Mouse (Mus musculus): ENCODE measurements around the gene Trhde. TPM values are rescaled to one million over a fixed set of nuclear protein-coding genes. Genes with fewer than 3 reads are reported as not detected.
A peak's percentile ranks its signal among the peaks of the same experiment; 100 is the strongest.

Trhde gene
- polyA plus RNA-seq, 1 experiment from 2014 or later: 0.11 TPM

GRCm38 (mm10) chr10:114798788-114799187 is 3.3 kb downstream of the Trhde start:
- Histone ChIP-seq H3K27ac (ENCODE audit: low read length) (no peak overlapping the region), H3K9me3 (ENCODE audit: control insufficient read depth, low read length) (no peaks in the 10 kb centered on the region), H3K9ac (ENCODE audit: low read length) (no peak overlapping the region), H3K4me3 (ENCODE audit: low read length) (no peak overlapping the region), H3K36me3 (ENCODE audit: control insufficient read depth, insufficient read depth, low read length) (no peaks in the 10 kb centered on the region), H3K4me2 (ENCODE audit: low read depth, low read length) (no peak overlapping the region), H3K27me3 (ENCODE audit: control insufficient read depth, insufficient read depth, low read depth, low read length) (peaks cover 45% of the 10 kb centered on the region), H3K4me1 (replicated peaks; ENCODE audit: control insufficient read depth, insufficient read depth, low read length) (peaks cover 10% of the 10 kb centered on the region)
- 36% methylated on average over 1 of the region's 1 CpGs for WGBS
- no peak for ATAC-seq (ENCODE audit: low read depth)

- Histone ChIP-seq H3K4me2 (ENCODE audit: low read depth, low read length) (no peak overlapping the region), H3K4me3 (ENCODE audit: low read length) (no peak overlapping the region), H3K9ac (ENCODE audit: low read length) (no peak overlapping the region), H3K4me1 (replicated peaks; ENCODE audit: control insufficient read depth, insufficient read depth, low read length) (peaks cover 10% of the 10 kb centered on the region), H3K9me3 (ENCODE audit: control insufficient read depth, low read length) (no peaks in the 10 kb centered on the region), H3K27ac (ENCODE audit: low read length) (no peak overlapping the region), H3K27me3 (ENCODE audit: control insufficient read depth, insufficient read depth, low read depth, low read length) (peaks cover 42% of the 10 kb centered on the region), H3K36me3 (ENCODE audit: control insufficient read depth, insufficient read depth, low read length) (no peaks in the 10 kb centered on the region)
- 36% methylated on average over 5 of the region's 5 CpGs for WGBS
- no peak for ATAC-seq (ENCODE audit: low read depth)
These were observed 3.9 kb downstream of the Trhde start for GRCm38 (mm10) chr10:114798218-114798617.

GRCm38 (mm10) chr10:114797664-114798063 is 4.4 kb downstream of the Trhde start:
- peaks cover 10% of the 10 kb centered on the region for H3K4me1 ChIP-seq (replicated peaks; ENCODE audit: control insufficient read depth, insufficient read depth, low read length)
- H3K9me3 ChIP-seq (ENCODE audit: control insufficient read depth, low read length): no peaks in the 10 kb centered on the region
- H3K4me3 ChIP-seq (ENCODE audit: low read length): no peak overlapping the region
- H3K27ac ChIP-seq (ENCODE audit: low read length): no peak overlapping the region
- ATAC-seq (ENCODE audit: low read depth): no peak
- H3K36me3 ChIP-seq (ENCODE audit: control insufficient read depth, insufficient read depth, low read length): no peaks in the 10 kb centered on the region
- H3K4me2 ChIP-seq (ENCODE audit: low read depth, low read length): no peak overlapping the region
- peaks cover 37% of the 10 kb centered on the region for H3K27me3 ChIP-seq (ENCODE audit: control insufficient read depth, insufficient read depth, low read depth, low read length)
- no peak overlapping the region for H3K9ac ChIP-seq (ENCODE audit: low read length)
- 75% methylated on average over 1 of the region's 1 CpGs for WGBS

GRCm38 (mm10) chr10:114796872-114797271 is 5.2 kb downstream of the Trhde start:
- ATAC-seq (ENCODE audit: low read depth): no peak
- H3K4me1 ChIP-seq (replicated peaks; ENCODE audit: control insufficient read depth, insufficient read depth, low read length): peaks cover 7% of the 10 kb centered on the region; the same call in 1 of the 2 replicates
- no peak overlapping the region for H3K9ac ChIP-seq (ENCODE audit: low read length)
- no peak overlapping the region for H3K4me3 ChIP-seq (ENCODE audit: low read length)
- H3K9me3 ChIP-seq (ENCODE audit: control insufficient read depth, low read length): no peaks in the 10 kb centered on the region
- H3K4me2 ChIP-seq (ENCODE audit: low read depth, low read length): no peak overlapping the region
- H3K27me3 ChIP-seq (ENCODE audit: control insufficient read depth, insufficient read depth, low read depth, low read length): peaks cover 29% of the 10 kb centered on the region
- WGBS: 79% methylated on average over 5 of the region's 5 CpGs
- no peaks in the 10 kb centered on the region for H3K36me3 ChIP-seq (ENCODE audit: control insufficient read depth, insufficient read depth, low read length)
- no peak overlapping the region for H3K27ac ChIP-seq (ENCODE audit: low read length)

DNA sequence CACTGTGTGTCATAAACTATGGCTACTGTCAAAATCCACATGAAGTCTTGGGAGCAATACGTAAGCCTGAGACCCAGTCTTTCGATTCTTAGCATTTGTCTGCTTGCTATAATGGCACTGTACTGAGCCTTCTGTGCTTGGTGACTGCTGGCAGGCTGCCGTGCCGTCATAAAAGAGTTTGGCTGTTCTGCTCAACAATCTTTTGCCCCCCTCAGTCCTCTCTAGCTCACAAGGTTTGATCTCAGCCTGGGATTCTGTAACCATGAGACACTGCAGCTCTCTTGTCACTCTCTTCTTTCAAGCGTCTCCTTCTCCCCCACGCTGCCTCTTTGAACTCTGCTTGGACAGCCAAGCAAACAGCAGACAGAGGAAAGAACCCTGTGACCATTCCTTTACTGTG is 7.9 kb downstream of the Trhde start:
- Histone ChIP-seq H3K4me1 (replicated peaks; ENCODE audit: control insufficient read depth, insufficient read depth, low read length) (no peaks in the 10 kb centered on the region), H3K9me3 (ENCODE audit: control insufficient read depth, low read length) (no peaks in the 10 kb centered on the region), H3K27ac (ENCODE audit: low read length) (no peak overlapping the region), H3K27me3 (ENCODE audit: control insufficient read depth, insufficient read depth, low read depth, low read length) (peaks cover 2% of the 10 kb centered on the region; the same call in 1 of the 2 replicates), H3K9ac (ENCODE audit: low read length) (no peak overlapping the region), H3K4me3 (ENCODE audit: low read length) (no peak overlapping the region), H3K36me3 (ENCODE audit: control insufficient read depth, insufficient read depth, low read length) (no peaks in the 10 kb centered on the region), H3K4me2 (ENCODE audit: low read depth, low read length) (no peak overlapping the region)
- ATAC-seq (ENCODE audit: low read depth): no peak
- WGBS: 61% methylated on average over 6 of the region's 6 CpGs

DNA sequence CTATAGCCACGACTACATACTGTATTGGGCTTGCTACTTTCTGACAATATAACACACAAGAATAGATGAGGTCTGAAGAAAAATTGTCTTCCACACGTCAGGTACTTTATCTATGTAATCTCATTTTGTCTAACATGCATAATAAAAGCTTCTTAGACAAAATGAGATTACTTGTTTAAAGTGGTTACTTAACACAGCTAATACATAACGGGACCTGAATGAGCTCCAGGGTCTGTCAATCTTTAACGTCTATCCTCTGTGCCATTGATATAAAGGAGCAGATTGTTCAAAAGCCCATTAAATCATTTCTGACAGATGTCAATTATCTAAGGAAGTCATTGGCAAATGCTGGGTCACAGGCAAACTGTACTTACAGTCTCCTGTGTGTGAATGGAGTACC is 36.2 kb downstream of the Trhde start:
- Histone ChIP-seq H3K4me1 (replicated peaks; ENCODE audit: control insufficient read depth, insufficient read depth, low read length) (no peaks in the 10 kb centered on the region), H3K9me3 (ENCODE audit: control insufficient read depth, low read length) (no peaks in the 10 kb centered on the region), H3K27ac (ENCODE audit: low read length) (no peak overlapping the region), H3K4me3 (ENCODE audit: low read length) (no peak overlapping the region), H3K4me2 (ENCODE audit: low read depth, low read length) (no peak overlapping the region), H3K9ac (ENCODE audit: low read length) (no peak overlapping the region), H3K27me3 (ENCODE audit: control insufficient read depth, insufficient read depth, low read depth, low read length) (no peaks in the 10 kb centered on the region), H3K36me3 (ENCODE audit: control insufficient read depth, insufficient read depth, low read length) (no peaks in the 10 kb centered on the region)
- ATAC-seq (ENCODE audit: low read depth): no peak
- WGBS: 58% methylated on average over 4 of the region's 4 CpGs

GRCm38 (mm10) chr10:114762125-114762524 is 40.0 kb downstream of the Trhde start:
- Histone ChIP-seq H3K4me1 (replicated peaks; ENCODE audit: control insufficient read depth, insufficient read depth, low read length) (no peaks in the 10 kb centered on the region), H3K36me3 (ENCODE audit: control insufficient read depth, insufficient read depth, low read length) (no peaks in the 10 kb centered on the region), H3K27me3 (ENCODE audit: control insufficient read depth, insufficient read depth, low read depth, low read length) (no peaks in the 10 kb centered on the region), H3K4me2 (ENCODE audit: low read depth, low read length) (no peak overlapping the region), H3K27ac (ENCODE audit: low read length) (no peak overlapping the region), H3K4me3 (ENCODE audit: low read length) (no peak overlapping the region), H3K9me3 (ENCODE audit: control insufficient read depth, low read length) (no peaks in the 10 kb centered on the region), H3K9ac (ENCODE audit: low read length) (no peak overlapping the region)
- 77% methylated on average over 7 of the region's 7 CpGs for WGBS
- no peak for ATAC-seq (ENCODE audit: low read depth)

DNA sequence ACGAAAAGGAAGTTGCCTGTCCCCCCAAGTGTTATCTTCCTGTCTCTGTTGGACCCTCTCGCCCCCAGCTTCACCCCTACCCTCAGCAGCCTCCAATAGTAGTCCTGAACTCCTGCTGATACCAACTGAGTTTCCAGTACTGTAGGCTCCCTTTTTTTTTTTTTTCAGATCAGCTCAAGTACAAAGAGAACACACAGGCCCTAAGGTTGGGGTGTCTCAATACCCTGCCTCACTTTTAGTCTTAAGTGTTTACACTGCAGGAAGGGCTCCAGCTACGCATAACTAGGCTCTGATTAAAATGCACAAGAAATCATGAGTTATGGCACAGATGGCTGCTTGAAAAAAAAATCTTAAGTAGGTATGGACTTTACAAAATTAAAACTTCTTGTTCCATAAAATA is 42.9 kb downstream of the Trhde start:
- Histone ChIP-seq H3K9me3 (ENCODE audit: control insufficient read depth, low read length) (no peaks in the 10 kb centered on the region), H3K9ac (ENCODE audit: low read length) (no peak overlapping the region), H3K4me2 (ENCODE audit: low read depth, low read length) (no peak overlapping the region), H3K27me3 (ENCODE audit: control insufficient read depth, insufficient read depth, low read depth, low read length) (no peaks in the 10 kb centered on the region), H3K4me1 (replicated peaks; ENCODE audit: control insufficient read depth, insufficient read depth, low read length) (no peaks in the 10 kb centered on the region), H3K4me3 (ENCODE audit: low read length) (no peak overlapping the region), H3K27ac (ENCODE audit: low read length) (0 out of 2 replicates have a peak overlapping the region, but pooled peaks have one; percentile 52), H3K36me3 (ENCODE audit: control insufficient read depth, insufficient read depth, low read length) (no peaks in the 10 kb centered on the region)
- peak; percentile 76 for ATAC-seq (ENCODE audit: low read depth)
- WGBS: 32% methylated on average over 3 of the region's 3 CpGs

- 70% methylated on average over 9 of the region's 9 CpGs for WGBS
- ATAC-seq (ENCODE audit: low read depth): no peak
- no peak overlapping the region for H3K9ac ChIP-seq (ENCODE audit: low read length)
- no peak overlapping the region for H3K27ac ChIP-seq (ENCODE audit: low read length)
- H3K4me3 ChIP-seq (ENCODE audit: low read length): no peak overlapping the region
- H3K4me2 ChIP-seq (ENCODE audit: low read depth, low read length): no peak overlapping the region
- no peaks in the 10 kb centered on the region for H3K4me1 ChIP-seq (replicated peaks; ENCODE audit: control insufficient read depth, insufficient read depth, low read length)
- H3K27me3 ChIP-seq (ENCODE audit: control insufficient read depth, insufficient read depth, low read depth, low read length): no peaks in the 10 kb centered on the region
- H3K9me3 ChIP-seq (ENCODE audit: control insufficient read depth, low read length): no peaks in the 10 kb centered on the region
- no peaks in the 10 kb centered on the region for H3K36me3 ChIP-seq (ENCODE audit: control insufficient read depth, insufficient read depth, low read length)
These were observed 43.5 kb downstream of the Trhde start for GRCm38 (mm10) chr10:114758614-114759013.
